Mouse (Mus musculus): Measurements from ENCODE around the gene Hexdc. TPM values are rescaled to one million over a fixed set of nuclear protein-coding genes. Genes with fewer than 3 reads are reported as not detected.
A peak's percentile ranks its signal among the peaks of the same experiment; 100 is the strongest.

The Hexdc gene
- polyA plus RNA-seq, 1 experiment from 2014 or later: 6.3 TPM

GRCm38 (mm10) chr11:121235475-121236238, 31.4 kb downstream of the Hexdc start:
- H3K4me3 ChIP-seq (ENCODE audit: low read depth, low read length): no peak overlapping the region; the same call in 1 of the 2 replicates
- 24% methylated on average over 9 of the region's 9 CpGs for WGBS
- DNase-seq (ENCODE audit: low spot score, missing footprints) (peak; percentile 90), ATAC-seq (ENCODE audit: low FRiP score) (no peak)
- no peaks in the 10 kb centered on the region for H3K36me3 ChIP-seq (ENCODE audit: control insufficient read depth, insufficient read depth, low read length)
- no peaks in the 10 kb centered on the region for H3K27me3 ChIP-seq (ENCODE audit: control insufficient read depth, insufficient read depth, low read length)
- H3K9ac ChIP-seq (ENCODE audit: low read length): no peak overlapping the region
- H3K4me1 ChIP-seq (ENCODE audit: control insufficient read depth, insufficient read depth, low read length): peaks cover 14% of the 10 kb centered on the region
- H3K4me2 ChIP-seq: peak overlapping the region; percentile 60
- peak overlapping the region; percentile 98 for H3K27ac ChIP-seq (ENCODE audit: low read depth, low read length)
- H3K9me3 ChIP-seq (ENCODE audit: control insufficient read depth, low read length): no peaks in the 10 kb centered on the region

GRCm38 (mm10) chr11:121236564-121237344, 32.5 kb downstream of the Hexdc start, which contains the start of gene Narf:
Gene Narf, plus strand, starts transcription at chr11:121237253.
- Histone ChIP-seq H3K36me3 (ENCODE audit: control insufficient read depth, insufficient read depth, low read length) (no peaks in the 10 kb centered on the region), H3K9me3 (ENCODE audit: control insufficient read depth, low read length) (no peaks in the 10 kb centered on the region), H3K27me3 (ENCODE audit: control insufficient read depth, insufficient read depth, low read length) (no peaks in the 10 kb centered on the region), H3K27ac (ENCODE audit: low read depth, low read length) (peak within 1 kb of the TSS; percentile 98), H3K9ac (ENCODE audit: low read length) (peak within 1 kb of the TSS; percentile 87), H3K4me1 (ENCODE audit: control insufficient read depth, insufficient read depth, low read length) (peaks cover 14% of the 10 kb centered on the region), H3K4me2 (peak within 1 kb of the TSS; percentile 60), H3K4me3 (ENCODE audit: low read depth, low read length) (peak within 1 kb of the TSS; percentile 72)
- ATAC-seq (ENCODE audit: low FRiP score): peak; percentile 100
- under 1% methylated on average over 50 of the region's 50 CpGs for WGBS
- DNase-seq (ENCODE audit: low spot score, missing footprints): peak; percentile 99

GRCm38 (mm10) chr11:121237345-121238128, 33.3 kb downstream of the Hexdc start:
- peak; percentile 65; the same call in 1 of the 2 replicates for ATAC-seq (ENCODE audit: low FRiP score)
- Histone ChIP-seq H3K4me3 (ENCODE audit: low read depth, low read length) (peak overlapping the region; percentile 72), H3K27ac (ENCODE audit: low read depth, low read length) (peak overlapping the region; percentile 98), H3K4me1 (ENCODE audit: control insufficient read depth, insufficient read depth, low read length) (peaks cover 14% of the 10 kb centered on the region), H3K4me2 (peak overlapping the region; percentile 60), H3K27me3 (ENCODE audit: control insufficient read depth, insufficient read depth, low read length) (no peaks in the 10 kb centered on the region), H3K9me3 (ENCODE audit: control insufficient read depth, low read length) (no peaks in the 10 kb centered on the region), H3K36me3 (ENCODE audit: control insufficient read depth, insufficient read depth, low read length) (peaks cover 3% of the 10 kb centered on the region; the same call in 1 of the 2 replicates), H3K9ac (ENCODE audit: low read length) (peak overlapping the region; percentile 80)
- DNase-seq (ENCODE audit: low spot score, missing footprints): no peak
- 5% methylated on average over 28 of the region's 28 CpGs for WGBS

- no peaks in the 10 kb centered on the region for H3K9me3 ChIP-seq (ENCODE audit: control insufficient read depth, low read length)
- H3K4me1 ChIP-seq (ENCODE audit: control insufficient read depth, insufficient read depth, low read length): peaks cover 14% of the 10 kb centered on the region
- DNase-seq (ENCODE audit: low spot score, missing footprints) (no peak), ATAC-seq (ENCODE audit: low FRiP score) (no peak)
- no peak overlapping the region for H3K9ac ChIP-seq (ENCODE audit: low read length)
- no peak overlapping the region for H3K27ac ChIP-seq (ENCODE audit: low read depth, low read length)
- peaks cover 11% of the 10 kb centered on the region; the same call in 1 of the 2 replicates for H3K36me3 ChIP-seq (ENCODE audit: control insufficient read depth, insufficient read depth, low read length)
- no peaks in the 10 kb centered on the region for H3K27me3 ChIP-seq (ENCODE audit: control insufficient read depth, insufficient read depth, low read length)
- 96% methylated on average over 2 of the region's 2 CpGs for WGBS
- no peak overlapping the region for H3K4me2 ChIP-seq
- no peak overlapping the region for H3K4me3 ChIP-seq (ENCODE audit: low read depth, low read length)
These were observed 35.4 kb downstream of the Hexdc start for GRCm38 (mm10) chr11:121239669-121240068.

GRCm38 (mm10) chr11:121250196-121250595, 46.0 kb downstream of the Hexdc start:
- H3K4me3 ChIP-seq (ENCODE audit: low read depth, low read length): no peak overlapping the region
- H3K36me3 ChIP-seq (ENCODE audit: control insufficient read depth, insufficient read depth, low read length): peaks cover 68% of the 10 kb centered on the region
- 91% methylated on average over 8 of the region's 8 CpGs for WGBS
- no peak overlapping the region for H3K4me2 ChIP-seq
- H3K27me3 ChIP-seq (ENCODE audit: control insufficient read depth, insufficient read depth, low read length): no peaks in the 10 kb centered on the region
- ATAC-seq (ENCODE audit: low FRiP score) (no peak), DNase-seq (ENCODE audit: low spot score, missing footprints) (no peak)
- no peak overlapping the region for H3K9ac ChIP-seq (ENCODE audit: low read length)
- H3K4me1 ChIP-seq (ENCODE audit: control insufficient read depth, insufficient read depth, low read length): no peaks in the 10 kb centered on the region
- H3K27ac ChIP-seq (ENCODE audit: low read depth, low read length): no peak overlapping the region
- no peaks in the 10 kb centered on the region for H3K9me3 ChIP-seq (ENCODE audit: control insufficient read depth, low read length)

GRCm38 (mm10) chr11:121259160-121260100, 55.2 kb downstream of the Hexdc start, which contains the start of gene Foxk2:
Gene Foxk2, plus strand, starts transcription at chr11:121259990.
- H3K27me3 ChIP-seq (ENCODE audit: control insufficient read depth, insufficient read depth, low read length): no peaks in the 10 kb centered on the region
- DNase-seq (ENCODE audit: low spot score, missing footprints) (peak; percentile 99), ATAC-seq (ENCODE audit: low FRiP score) (peak; percentile 99)
- H3K4me3 ChIP-seq (ENCODE audit: low read depth, low read length): peak within 1 kb of the TSS; percentile 97
- H3K36me3 ChIP-seq (ENCODE audit: control insufficient read depth, insufficient read depth, low read length): peaks cover 15% of the 10 kb centered on the region
- under 1% methylated on average over 85 of the region's 91 CpGs for WGBS
- H3K9me3 ChIP-seq (ENCODE audit: control insufficient read depth, low read length): no peaks in the 10 kb centered on the region
- H3K9ac ChIP-seq (ENCODE audit: low read length): peak within 1 kb of the TSS; percentile 97
- peaks cover 14% of the 10 kb centered on the region for H3K4me1 ChIP-seq (ENCODE audit: control insufficient read depth, insufficient read depth, low read length)
- peak within 1 kb of the TSS; percentile 89 for H3K4me2 ChIP-seq
- H3K27ac ChIP-seq (ENCODE audit: low read depth, low read length): peak within 1 kb of the TSS; percentile 83

- peak overlapping the region; percentile 28 for H3K27ac ChIP-seq (ENCODE audit: low read depth, low read length)
- peak overlapping the region; percentile 89 for H3K4me2 ChIP-seq
- peak overlapping the region; percentile 97 for H3K4me3 ChIP-seq (ENCODE audit: low read depth, low read length)
- WGBS: under 1% methylated on average over 50 of the region's 60 CpGs
- peaks cover 14% of the 10 kb centered on the region for H3K4me1 ChIP-seq (ENCODE audit: control insufficient read depth, insufficient read depth, low read length)
- no peaks in the 10 kb centered on the region for H3K9me3 ChIP-seq (ENCODE audit: control insufficient read depth, low read length)
- no peaks in the 10 kb centered on the region for H3K27me3 ChIP-seq (ENCODE audit: control insufficient read depth, insufficient read depth, low read length)
- H3K36me3 ChIP-seq (ENCODE audit: control insufficient read depth, insufficient read depth, low read length): peaks cover 11% of the 10 kb centered on the region
- H3K9ac ChIP-seq (ENCODE audit: low read length): peak overlapping the region; percentile 97
- DNase-seq (ENCODE audit: low spot score, missing footprints): peak; percentile 91
- ATAC-seq (ENCODE audit: low FRiP score): peak; percentile 38
These were observed 56.1 kb downstream of the Hexdc start for GRCm38 (mm10) chr11:121260211-121260906.
